Mouse (Mus musculus) MEL (cell line): ENCODE results near the gene Fhad1. TPM values are rescaled to one million over a fixed set of nuclear protein-coding genes. Genes with fewer than 3 reads are reported as not detected.

Experiments used
- DNase-seq: peaks from one replicate; pipeline ENCODE4 v3.0.0; 2011; ENCODE audit warnings: low read depth, low spot score
- H3K27ac ChIP-seq: 2 replicates; pipeline ENCODE4 v1.5.1; 2012; ENCODE audit warnings: low read depth, mild to moderate bottlenecking, control low read depth, low read length, moderate library complexity; ENCODE audit not compliant: control insufficient read depth
- H3K27me3 ChIP-seq, 2 experiments: fragments of 150-350 bp in 1 of 2; sonication (generic) in 1 of 2; 2 replicates each; pipeline ENCODE4 v1.6.1; 2012; ENCODE audit warnings: low read length in 2 of 2, mild to moderate bottlenecking in 2 of 2, improper control_type of control experiment in 1 of 2, moderate library complexity in 1 of 2; ENCODE audit not compliant: insufficient read depth in 2 of 2, control insufficient read depth in 1 of 2
- H3K36me3 ChIP-seq, 2 experiments: 2 replicates each; pipeline ENCODE4 v1.6.1; 2012 to 2014; ENCODE audit warnings: low read length in 2 of 2, improper control_type of control experiment in 1 of 2, inconsistent platforms in 1 of 2, mild to moderate bottlenecking in 1 of 2; ENCODE audit not compliant: insufficient read depth in 2 of 2, control insufficient read depth in 1 of 2
- H3K4me1 ChIP-seq, 2 experiments: fragments of 150-350 bp in 1 of 2; sonication (generic) in 1 of 2; 2 replicates each; pipeline ENCODE4 v1.6.1; 2012; ENCODE audit warnings: low read length in 2 of 2, improper control_type of control experiment in 1 of 2, mild to moderate bottlenecking in 1 of 2; ENCODE audit not compliant: insufficient read depth in 2 of 2, control insufficient read depth in 1 of 2
- H3K4me3 ChIP-seq, 2 experiments: fragments of 150-350 bp in 1 of 2; sonication (generic) in 1 of 2; 2 replicates each; pipeline ENCODE4 v1.5.1; 2012; ENCODE audit warnings: low read depth in 2 of 2, low read length in 2 of 2, mild to moderate bottlenecking in 2 of 2, moderate library complexity in 2 of 2, control low read depth in 1 of 2, improper control_type of control experiment in 1 of 2; ENCODE audit not compliant: control insufficient read depth in 1 of 2, insufficient read depth in 1 of 2
- H3K79me2 ChIP-seq: 2 replicates; pipeline ENCODE4 v1.6.1; 2012; ENCODE audit warnings: mild to moderate bottlenecking, low read length, moderate library complexity; ENCODE audit not compliant: control insufficient read depth, poor library complexity, insufficient read depth
- H3K9ac ChIP-seq: 2 replicates; pipeline ENCODE4 v1.6.1; 2012; ENCODE audit warnings: low read depth, mild to moderate bottlenecking, control low read depth, low read length, moderate library complexity; ENCODE audit not compliant: control insufficient read depth, poor library complexity, severe bottlenecking
- H3K9me3 ChIP-seq: fragments of 150-350 bp; sonication (generic); replicated peaks from 2 replicates; pipeline ENCODE4 v1.6.1; 2012; ENCODE audit warnings: mild to moderate bottlenecking, low read length, improper control_type of control experiment, moderate library complexity; ENCODE audit not compliant: insufficient read depth
- CTCF ChIP-seq, 3 experiments: IDR thresholded peaks in 2 of 3; conservative IDR thresholded peaks in 1 of 3; 2 replicates each; pipeline ENCODE4 v1.5.1; 2011 to 2012; ENCODE audit warnings: low read length in 3 of 3, low read depth in 2 of 3, mild to moderate bottlenecking in 2 of 3, improper control_type of control experiment in 1 of 3, inconsistent platforms in 1 of 3, mixed read lengths in 1 of 3, moderate library complexity in 1 of 3; ENCODE audit not compliant: control insufficient read depth in 1 of 3, insufficient read depth in 1 of 3, poor library complexity in 1 of 3, severe bottlenecking in 1 of 3
- ELF1 ChIP-seq: IDR thresholded peaks from 2 replicates; pipeline ENCODE4 v1.6.1; 2014; ENCODE audit warnings: low read depth, mild to moderate bottlenecking, inconsistent platforms, low read length, improper control_type of control experiment, moderate library complexity
- JUND ChIP-seq: IDR thresholded peaks from 2 replicates; pipeline ENCODE4 v1.6.1; 2011; ENCODE audit warnings: low read depth, mild to moderate bottlenecking, improper control_type of control experiment, low read length
- MXI1 ChIP-seq: IDR thresholded peaks from 2 replicates; pipeline ENCODE4 v1.6.1; 2011; ENCODE audit warnings: mild to moderate bottlenecking, low read depth, low read length, improper control_type of control experiment
- NELFE ChIP-seq: IDR thresholded peaks from 2 replicates; pipeline ENCODE4 v1.6.1; 2011; ENCODE audit warnings: low read depth, low read length, improper control_type of control experiment
- POLR2A ChIP-seq, 2 experiments: IDR thresholded peaks; 2 replicates each; pipeline ENCODE4 v1.6.1; 2011 to 2012; ENCODE audit warnings: low read length in 2 of 2, mild to moderate bottlenecking in 2 of 2, control low read depth in 1 of 2, improper control_type of control experiment in 1 of 2, low read depth in 1 of 2, moderate library complexity in 1 of 2; ENCODE audit not compliant: control insufficient read depth in 1 of 2, insufficient read depth in 1 of 2, poor library complexity in 1 of 2
- TAL1 ChIP-seq: IDR thresholded peaks from 2 replicates; pipeline ENCODE4 v1.6.1; 2012; ENCODE audit warnings: mild to moderate bottlenecking, inconsistent platforms, low read length, moderate library complexity, mixed read lengths
- TBP ChIP-seq: IDR thresholded peaks from 2 replicates; pipeline ENCODE4 v1.8.0; 2011; ENCODE audit warnings: low read depth, low read length, improper control_type of control experiment
- ZKSCAN1 ChIP-seq: IDR thresholded peaks from 2 replicates; pipeline ENCODE4 v1.6.1; 2012; ENCODE audit warnings: low read depth, mild to moderate bottlenecking, inconsistent platforms, low read length, improper control_type of control experiment, moderate library complexity
- ZMIZ1 ChIP-seq: IDR thresholded peaks from 2 replicates; pipeline ENCODE4 v1.6.1; 2012; ENCODE audit warnings: low read depth, mild to moderate bottlenecking, inconsistent platforms, low read length, improper control_type of control experiment, moderate library complexity
- polyA plus RNA-seq, 2 experiments: library from polyadenylated mRNA; stranded (reverse) in 1 of 2; unstranded in 1 of 2; fragments of >175 nt in 1 of 2; fragments of >200 nt in 1 of 2; gene quantifications; 2 replicates each; pipeline versions ENCODE4 v1.2.1 to v1.2.4; 2012; ENCODE audit warnings: low replicate concordance in 2 of 2, low read depth in 1 of 2; ENCODE audit not compliant: insufficient read length in 2 of 2, insufficient read depth in 1 of 2, missing spikeins in 1 of 2
- total RNA-seq: library from RNA; depleted of rRNA; stranded (reverse); fragments of 300-350 nt; gene quantifications from 2 replicates; pipeline ENCODE4 v1.2.3, GENCODE M21; 2012

The Fhad1 gene
- total and polyA plus RNA-seq, 3 experiments = not detected

DNA sequence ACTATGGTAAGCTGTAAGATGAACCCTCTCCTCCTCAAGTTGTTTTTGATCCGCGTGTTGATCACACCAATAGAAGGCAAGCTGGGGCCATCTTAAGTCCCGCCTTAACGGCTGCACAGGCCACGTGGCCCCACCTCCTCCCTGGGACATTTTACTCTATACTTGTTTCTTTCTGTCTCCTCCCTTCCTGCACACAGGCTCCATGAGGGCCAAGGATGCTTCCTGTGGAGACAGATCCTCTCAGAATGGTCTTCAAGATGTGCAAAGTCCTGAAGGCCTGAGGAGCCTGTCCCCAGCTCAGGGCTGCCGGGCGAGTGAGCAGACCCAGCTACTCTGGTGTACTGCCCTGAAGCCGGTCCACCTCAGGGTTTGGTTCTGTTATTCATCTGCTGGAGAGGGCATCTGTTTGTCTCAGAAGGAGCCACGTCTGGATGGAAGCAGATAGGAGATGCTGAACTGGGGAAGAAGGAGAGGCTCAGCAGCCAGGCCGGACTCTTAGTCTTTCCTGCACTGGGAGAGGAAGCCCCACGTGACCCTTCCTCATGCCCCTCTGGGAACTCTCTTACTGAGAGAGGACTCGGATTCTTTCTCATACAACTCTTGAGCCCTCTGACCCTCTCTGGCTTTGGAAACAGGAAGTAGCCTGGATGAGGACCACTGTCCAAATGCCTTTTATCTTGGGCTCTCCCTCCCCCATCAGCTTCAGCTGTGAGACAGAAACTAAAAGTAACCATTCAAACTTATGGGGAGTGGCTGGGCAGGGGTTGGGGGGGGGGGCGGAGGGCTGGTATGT, 101.5 kb downstream of the Fhad1 start:
- no peaks in the 10 kb centered on the region for H3K9me3 ChIP-seq
- H3K36me3 ChIP-seq = no peaks in the 10 kb centered on the region
- TF ChIP-seq TAL1 = no peak
- no peak for TF ChIP-seq TBP
- no peak for TF ChIP-seq NELFE
- TF ChIP-seq ELF1 = no peak
- TF ChIP-seq CTCF (IDR thresholded peaks at IDR 0.05 in 2 of 3, conservative IDR thresholded peaks at IDR 0.05 in 1 of 3; ENCODE audit: control insufficient read depth in 1 of 3, insufficient read depth in 1 of 3, low read depth in 2 of 3, low read length in 3 of 3, poor library complexity in 1 of 3, severe bottlenecking in 1 of 3) = no peak
- TF ChIP-seq JUND = no peak
- TF ChIP-seq ZKSCAN1 = no peak
- TF ChIP-seq, all 39 proteins: peak for 0
- no peaks in the 10 kb centered on the region for H3K79me2 ChIP-seq
- no peaks in the 10 kb centered on the region for H3K27me3 ChIP-seq
- DNase-seq = no peak
- H3K4me1 ChIP-seq = no peaks in the 10 kb centered on the region
- H3K27ac ChIP-seq = no peak overlapping the region
- H3K9ac ChIP-seq = no peak overlapping the region
- no peak overlapping the region for H3K4me3 ChIP-seq

DNA sequence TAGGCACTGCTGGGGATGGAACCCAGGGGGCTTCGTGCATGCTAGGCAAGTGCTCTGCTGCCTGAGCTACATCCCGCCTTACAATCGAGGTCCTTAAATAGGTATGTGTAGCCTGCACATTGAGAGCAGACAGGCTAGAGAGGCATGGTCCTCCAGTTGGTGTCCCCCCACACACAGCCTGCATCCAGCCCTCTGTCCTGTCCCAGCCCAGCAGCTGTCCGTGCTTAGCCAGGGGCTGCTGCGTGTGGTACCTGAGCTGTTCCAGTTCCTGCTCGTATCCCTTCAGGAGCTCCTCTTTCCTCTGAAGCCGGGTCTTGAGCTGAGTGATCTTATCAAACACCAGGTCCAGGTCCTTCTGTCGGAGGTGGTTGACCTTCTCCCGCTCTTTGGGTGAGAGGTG, 110.2 kb downstream of the Fhad1 start:
- Histone ChIP-seq H3K27me3 (no peaks in the 10 kb centered on the region), H3K79me2 (no peaks in the 10 kb centered on the region), H3K4me1 (no peaks in the 10 kb centered on the region), H3K36me3 (no peaks in the 10 kb centered on the region), H3K9me3 (no peaks in the 10 kb centered on the region), H3K27ac (no peak overlapping the region), H3K9ac (no peak overlapping the region), H3K4me3 (no peak overlapping the region)
- no peak for DNase-seq
- no peak for TF ChIP-seq POLR2A (IDR thresholded peaks at IDR 0.05; ENCODE audit: control insufficient read depth in 1 of 2, insufficient read depth in 1 of 2, low read depth in 1 of 2, low read length in 2 of 2, poor library complexity in 1 of 2)

DNA sequence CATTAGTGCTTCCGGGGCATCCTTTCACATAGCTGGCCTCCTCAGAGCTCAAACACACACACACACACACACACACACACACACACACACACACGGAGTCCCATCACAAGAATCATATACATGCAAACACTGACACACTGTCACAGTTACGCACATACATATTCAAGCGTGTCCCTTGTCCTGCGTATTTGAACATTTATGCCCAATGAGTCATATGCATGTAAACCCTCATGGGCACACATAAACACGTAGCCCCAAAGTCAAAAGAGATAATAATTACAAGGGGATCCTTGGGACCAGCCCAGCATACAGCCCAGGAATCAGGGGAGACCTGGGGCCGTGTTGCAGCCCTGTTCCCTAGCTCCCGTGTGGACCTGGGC, 112.4 kb downstream of the Fhad1 start:
- H3K4me3 ChIP-seq = no peak overlapping the region
- no peaks in the 10 kb centered on the region for H3K9me3 ChIP-seq
- no peak for DNase-seq
- H3K4me1 ChIP-seq = no peaks in the 10 kb centered on the region
- H3K27ac ChIP-seq = no peak overlapping the region
- H3K27me3 ChIP-seq = no peaks in the 10 kb centered on the region
- TF ChIP-seq MXI1 (no peak), ZMIZ1 (no peak)
- H3K36me3 ChIP-seq = no peaks in the 10 kb centered on the region
- H3K79me2 ChIP-seq = no peaks in the 10 kb centered on the region
- H3K9ac ChIP-seq = no peak overlapping the region
